Mouse (Mus musculus): ENCODE data around the gene Sufu.

GRCm38 (mm10) chr19:46394712-46395108 lies 2.0 kb upstream of the Sufu start:
- TF ChIP-seq CTCF (IDR thresholded peaks at IDR 0.05; ENCODE audit: low read depth) (0 out of 2 replicates have a peak, but pooled peaks have one; percentile 1), EP300 (optimal IDR thresholded peaks at IDR 0.05) (no peak)
